Mouse (Mus musculus): ENCODE results near the gene Myo1b.

- no peak for TF ChIP-seq POLR2A (IDR thresholded peaks at IDR 0.05; ENCODE audit: low read depth, low read length)
- no peak for TF ChIP-seq CTCF (IDR thresholded peaks at IDR 0.05; ENCODE audit: extremely low read depth, insufficient read depth, insufficient read length, insufficient replicate concordance)
Observed at GRCm38 (mm10) chr1:51964647-51965046, 48.8 kb upstream of the Myo1b start.

Measured in spleen, adult 2 months (tissue).